Mouse (Mus musculus) neutrophil, adult 59 days (primary cell): ENCODE measurements around the gene Vmn2r57. TPM values are rescaled to one million over a fixed set of nuclear protein-coding genes. Genes with fewer than 3 reads are reported as not detected.

Source experiments
- total RNA-seq, 2 experiments: library from RNA; stranded (reverse); gene quantifications; 1 replicate in 1 of 2; 2 replicates in 1 of 2; pipeline ENCODE4 v1.2.4; 2023

Vmn2r57 gene
- total RNA-seq, result not detected

GRCm38 (mm10) chr7:41448596-41448995 is at the start of gene Vmn2r57:
Gene Vmn2r57 (minus strand): TSS chr7:41448696.

GRCm38 (mm10) chr7:41393048-41393971 is 55.2 kb downstream of the Vmn2r57 start, which contains the start of gene AI987944:
Gene AI987944 (minus strand): TSS chr7:41393379.

Other genes with a start within 250 kb of the Vmn2r57 start
- gene AI987944, start 55.3 kb downstream of the Vmn2r57 start, total RNA-seq, result 1 to 10 TPM; 4.8 to 7.0 TPM
- gene Gm20449, start 50.7 kb upstream of the Vmn2r57 start, total RNA-seq, result under 1 TPM in 1 of 2 experiments, not detected in 1; 0.09 TPM
- gene AW146154, start 51.2 kb upstream of the Vmn2r57 start, total RNA-seq, result 1 to 10 TPM; 3.9 to 5.5 TPM
- gene Gm6871, start 125.0 kb upstream of the Vmn2r57 start, total RNA-seq, result not detected
- 1 to 10 TPM; 6.2 to 7.0 TPM for gene 2610021A01Rik, start 150.5 kb upstream of the Vmn2r57 start, total RNA-seq
- 1 to 10 TPM; 3.1 to 5.5 TPM for gene Zfp788, start 184.5 kb upstream of the Vmn2r57 start, total RNA-seq